Mouse (Mus musculus): Measurements from ENCODE around the gene Gnaq. TPM values are rescaled to one million over a fixed set of nuclear protein-coding genes. Genes with fewer than 3 reads are reported as not detected.
"Not testable (repeated sequence)": the region's sequence is repeated elsewhere in the genome, so short reads cannot be mapped to it uniquely, and the experiment has no call there.

Gnaq gene
- polyA plus RNA-seq, 1 experiment from 2014 or later = 76.6 TPM

GRCm38 (mm10) chr19:16141857-16142256 lies 9.2 kb downstream of the Gnaq start:
- in situ Hi-C loops (cut with MboI; ENCODE audit: low pct_unique_long_range_greater_than_20kb) = no loop called here
- POLR2A ChIA-PET = no interaction called here
- CTCF ChIA-PET = interaction anchor here (1.0 kb wide), 1 partner anchor 26 kb away, joined by 3 read pairs; no protein-coding TSS in a partner anchor

DNA sequence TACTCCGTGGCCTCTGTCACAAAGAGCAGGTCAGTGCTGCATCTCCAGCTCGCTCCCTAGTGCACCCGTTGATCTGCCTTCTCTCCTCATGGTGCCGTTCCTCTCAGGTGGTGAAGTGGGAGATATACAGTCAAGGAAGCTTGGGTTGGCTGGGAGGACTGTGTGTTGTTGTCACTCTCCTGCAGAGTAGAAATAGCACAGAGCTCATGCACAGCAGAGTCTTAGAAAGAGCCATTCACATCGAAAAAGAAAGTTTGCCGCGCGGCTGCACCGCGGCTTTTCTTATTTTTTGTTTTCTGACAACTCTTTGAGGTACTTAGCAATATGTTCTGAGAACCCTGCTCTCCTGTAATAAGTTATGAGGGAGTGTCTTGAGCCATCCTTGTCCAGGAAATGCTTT lies 10.4 kb downstream of the Gnaq start:
- no peak for TF ChIP-seq CTCF (IDR thresholded peaks at IDR 0.05)
- CTCF ChIA-PET = no interaction called here
- DNase-seq (ENCODE audit: low read depth, low spot score) = no peak
- in situ Hi-C loops (cut with MboI; ENCODE audit: low pct_unique_long_range_greater_than_20kb) = no loop called here
- POLR2A ChIA-PET = no interaction called here
- ATAC-seq = no peak
- H3K27me3 ChIP-seq = no peaks in the 10 kb centered on the region

More at GRCm38 (mm10) chr19:16141857-16142256, 9.2 kb downstream of the Gnaq start:
- TF ChIP-seq CTCF (IDR thresholded peaks at IDR 0.05) = no peak
- DNase-seq (ENCODE audit: low read depth, low spot score) (no peak), ATAC-seq (no peak)
- no peaks in the 10 kb centered on the region for H3K27me3 ChIP-seq

DNA sequence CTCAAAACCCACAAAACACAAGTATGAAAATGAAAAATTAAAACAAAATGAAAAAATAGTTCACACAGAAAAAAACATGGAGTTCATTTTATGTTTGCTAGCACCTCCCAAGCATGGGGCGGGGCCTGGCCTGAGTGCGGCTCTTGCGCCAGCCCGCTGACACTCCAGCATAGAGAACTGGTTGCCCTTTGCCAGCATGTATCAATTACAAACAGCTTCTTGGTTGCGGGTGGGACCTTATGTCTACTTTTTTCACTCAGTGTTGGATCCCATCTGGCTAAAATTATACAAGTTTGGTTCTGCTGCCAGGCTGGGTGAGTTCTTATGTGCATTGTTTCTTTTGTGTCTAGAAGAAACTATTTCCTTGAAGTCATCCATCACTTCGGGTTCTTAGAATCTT lies 14.8 kb downstream of the Gnaq start:
- H3K27me3 ChIP-seq = no peaks in the 10 kb centered on the region
- ChIA-PET POLR2A (no interaction called here), CTCF (no interaction called here)
- no peak for DNase-seq (ENCODE audit: low read depth, low spot score)
- ATAC-seq = no peak
- TF ChIP-seq CTCF (IDR thresholded peaks at IDR 0.05) = no peak
- in situ Hi-C loops (cut with MboI; ENCODE audit: low pct_unique_long_range_greater_than_20kb) = no loop called here

- ChIA-PET CTCF (interaction anchor here (1.0 kb wide), 1 partner anchor 17 kb away, joined by 3 read pairs; no protein-coding TSS in a partner anchor), POLR2A (no interaction called here)
- no peaks in the 10 kb centered on the region for H3K27me3 ChIP-seq
- ATAC-seq (no peak), DNase-seq (ENCODE audit: low read depth, low spot score) (no peak)
- no peak for TF ChIP-seq CTCF (IDR thresholded peaks at IDR 0.05)
- in situ Hi-C loops (cut with MboI; ENCODE audit: low pct_unique_long_range_greater_than_20kb) = no loop called here
These were observed 16.5 kb downstream of the Gnaq start for GRCm38 (mm10) chr19:16149094-16149493.

DNA sequence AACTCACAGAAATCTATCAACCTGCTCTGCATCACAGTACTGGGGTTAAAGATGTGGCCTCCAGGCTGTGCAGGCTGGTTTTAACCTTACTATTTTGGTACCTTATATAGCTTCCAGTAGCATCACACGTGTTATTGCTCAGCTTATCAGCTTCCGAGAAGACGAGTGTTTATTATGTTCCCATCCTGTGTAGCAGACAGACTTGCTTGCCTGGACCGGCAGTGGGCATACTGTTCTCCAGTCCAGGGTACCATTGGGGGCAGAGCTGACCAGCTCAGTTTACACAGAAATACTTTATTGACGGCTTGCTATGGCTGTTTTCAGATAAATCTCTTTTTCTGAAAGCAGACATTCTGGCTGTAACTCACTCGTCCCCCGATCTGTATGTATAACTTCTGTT lies 17.7 kb downstream of the Gnaq start:
- no peaks in the 10 kb centered on the region for H3K27me3 ChIP-seq
- no peak for ATAC-seq
- in situ Hi-C loops (cut with MboI; ENCODE audit: low pct_unique_long_range_greater_than_20kb) = no loop called here
- POLR2A ChIA-PET = no interaction called here
- TF ChIP-seq CTCF (IDR thresholded peaks at IDR 0.05) = no peak
- CTCF ChIA-PET = no interaction called here
- no peak for DNase-seq (ENCODE audit: low read depth, low spot score)

- POLR2A ChIA-PET = no interaction called here
- no peaks in the 10 kb centered on the region for H3K27me3 ChIP-seq
- DNase-seq (ENCODE audit: low read depth, low spot score) = no peak
- in situ Hi-C loops (cut with MboI; ENCODE audit: low pct_unique_long_range_greater_than_20kb) = no loop called here
- ATAC-seq = no peak
- no peak for TF ChIP-seq CTCF (IDR thresholded peaks at IDR 0.05)
- CTCF ChIA-PET = no interaction called here
These were observed 21.2 kb downstream of the Gnaq start for GRCm38 (mm10) chr19:16153851-16154250.

DNA sequence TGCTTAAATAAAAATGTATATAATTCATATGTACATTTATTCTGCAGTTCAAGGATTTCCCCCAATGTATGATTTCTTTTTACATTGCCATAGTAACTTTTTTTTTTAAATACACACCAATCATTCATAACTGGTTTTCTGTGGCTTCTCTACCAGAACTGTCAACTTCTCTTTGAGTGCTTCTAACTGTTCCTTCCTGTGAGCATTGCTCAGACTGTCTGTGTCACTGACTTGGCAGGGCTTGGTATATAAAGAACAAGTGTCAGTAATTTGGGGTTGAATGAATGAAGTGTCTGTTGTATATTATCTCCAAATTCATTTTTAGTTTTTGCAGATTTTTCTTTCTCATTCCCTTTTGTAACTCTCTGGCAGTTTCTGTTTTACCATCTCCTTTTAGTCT lies 21.8 kb downstream of the Gnaq start:
- DNase-seq (ENCODE audit: low read depth, low spot score) (no peak), ATAC-seq (no peak)
- CTCF ChIA-PET = no interaction called here
- POLR2A ChIA-PET = no interaction called here
- TF ChIP-seq CTCF (IDR thresholded peaks at IDR 0.05) = no peak
- no peaks in the 10 kb centered on the region for H3K27me3 ChIP-seq
- in situ Hi-C loops (cut with MboI; ENCODE audit: low pct_unique_long_range_greater_than_20kb) = no loop called here

GRCm38 (mm10) chr19:16157120-16157519 lies 24.5 kb downstream of the Gnaq start:
- no peak for TF ChIP-seq CTCF (IDR thresholded peaks at IDR 0.05)
- ChIA-PET CTCF (interaction anchor here (1.4 kb wide), 1 partner anchor 9 kb away, joined by 3 read pairs; no protein-coding TSS in a partner anchor), POLR2A (no interaction called here)

GRCm38 (mm10) chr19:16160759-16161158 lies 28.1 kb downstream of the Gnaq start:
- in situ Hi-C loops (cut with MboI; ENCODE audit: low pct_unique_long_range_greater_than_20kb) = no loop called here

More at GRCm38 (mm10) chr19:16157120-16157519, 24.5 kb downstream of the Gnaq start:
- in situ Hi-C loops (cut with MboI; ENCODE audit: low pct_unique_long_range_greater_than_20kb) = no loop called here
- no peaks in the 10 kb centered on the region for H3K27me3 ChIP-seq
- ATAC-seq (no peak), DNase-seq (ENCODE audit: low read depth, low spot score) (no peak)

DNA sequence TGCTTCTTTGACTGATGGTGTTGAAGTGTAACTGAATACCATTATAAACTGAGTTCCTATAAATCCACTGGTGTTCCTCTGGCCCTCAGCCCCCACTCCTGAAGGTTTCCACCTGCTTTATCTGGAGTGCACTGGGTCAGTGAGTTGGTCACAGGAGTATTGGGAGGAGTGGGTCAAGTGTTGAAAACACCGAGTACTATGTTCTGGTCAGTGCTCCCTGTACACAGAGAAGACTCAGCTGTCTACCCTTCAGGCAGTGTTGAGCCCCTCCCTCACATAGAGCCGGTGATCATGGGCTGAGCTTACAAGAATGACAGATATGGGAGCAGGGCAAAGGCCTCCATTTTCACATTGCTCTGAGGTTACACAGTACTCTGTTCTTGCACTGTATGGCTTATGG lies 28.6 kb downstream of the Gnaq start:
- H3K27me3 ChIP-seq = no peaks in the 10 kb centered on the region
- DNase-seq (ENCODE audit: low read depth, low spot score) (no peak), ATAC-seq (no peak)
- in situ Hi-C loops (cut with MboI; ENCODE audit: low pct_unique_long_range_greater_than_20kb) = no loop called here
- ChIA-PET POLR2A (no interaction called here), CTCF (no interaction called here)
- no peak for TF ChIP-seq CTCF (IDR thresholded peaks at IDR 0.05)

More at GRCm38 (mm10) chr19:16160759-16161158, 28.1 kb downstream of the Gnaq start:
- TF ChIP-seq CTCF (IDR thresholded peaks at IDR 0.05) = no peak
- ChIA-PET CTCF (no interaction called here), POLR2A (no interaction called here)
- H3K27me3 ChIP-seq = no peaks in the 10 kb centered on the region
- DNase-seq (ENCODE audit: low read depth, low spot score) (no peak), ATAC-seq (no peak)

DNA sequence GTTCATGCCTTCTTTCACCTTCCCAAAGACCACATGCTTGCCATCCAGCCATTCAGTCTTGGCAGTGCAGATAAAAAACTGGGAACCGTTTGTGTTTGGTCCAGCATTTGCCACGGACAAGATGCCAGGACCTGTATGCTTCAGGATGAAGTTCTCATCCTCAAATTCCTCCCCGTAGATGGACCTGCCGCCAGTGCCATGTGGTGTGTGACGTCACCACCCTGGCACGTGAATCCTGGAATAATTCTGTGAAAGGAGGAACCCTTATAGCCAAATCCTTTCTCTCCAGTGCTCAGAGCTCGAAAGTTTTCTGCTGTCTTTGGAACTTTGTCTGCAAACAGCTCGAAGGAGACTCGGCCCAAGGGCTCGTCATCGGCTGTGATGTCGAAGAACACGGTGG lies 31.8 kb downstream of the Gnaq start:
- CTCF ChIA-PET = interaction anchor here (1.3 kb wide), 1 partner anchor 27 kb away, joined by 3 read pairs; no protein-coding TSS in a partner anchor
- H3K27me3 ChIP-seq; ATAC-seq; in situ Hi-C loops (cut with MboI; ENCODE audit: low pct_unique_long_range_greater_than_20kb); DNase-seq (ENCODE audit: low read depth, low spot score): not testable (repeated sequence)
- POLR2A ChIA-PET = interaction anchor here (0.6 kb wide), 1 partner anchor 117 kb away, joined by 4 read pairs; no protein-coding TSS in a partner anchor

DNA sequence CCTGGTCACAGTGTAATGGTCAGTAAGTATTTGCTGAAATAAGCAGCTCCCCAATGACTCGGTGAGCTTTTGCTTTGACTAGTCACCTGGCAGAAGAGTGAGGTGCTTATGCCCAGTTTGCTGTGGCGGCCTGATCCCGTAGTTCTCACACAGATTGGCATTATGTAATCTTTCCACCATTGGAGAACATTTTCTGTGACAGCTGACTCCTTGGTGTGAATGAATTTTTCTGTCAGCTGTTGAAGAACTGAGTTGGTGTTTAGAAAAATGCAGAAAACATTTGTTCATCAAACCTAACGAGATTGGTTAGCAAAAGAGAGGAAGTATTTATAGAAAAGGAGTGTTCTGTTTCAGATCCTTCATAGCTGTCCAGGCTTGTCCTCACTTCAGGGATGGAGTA lies 34.6 kb downstream of the Gnaq start:
- no peak for DNase-seq (ENCODE audit: low read depth, low spot score)
- POLR2A ChIA-PET = interaction anchor here (0.5 to 0.6 kb wide), 2 partner anchors 84 to 1576 kb away, joined by 3 to 5 read pairs; no protein-coding TSS in a partner anchor
- in situ Hi-C loops (cut with MboI; ENCODE audit: low pct_unique_long_range_greater_than_20kb) = no loop called here
- H3K27me3 ChIP-seq = no peaks in the 10 kb centered on the region
- no peak for TF ChIP-seq CTCF (IDR thresholded peaks at IDR 0.05)
- no peak for ATAC-seq
- CTCF ChIA-PET = interaction anchor here (0.9 to 1.8 kb wide), 6 partner anchors 9 to 176 kb away, joined by 3 to 4 read pairs (median 3); no protein-coding TSS in a partner anchor
